Mouse (Mus musculus) olfactory bulb, adult 2 months (tissue): ENCODE data around the gene Ulk2. TPM values are rescaled to one million over a fixed set of nuclear protein-coding genes. Genes with fewer than 3 reads are reported as not detected.
"Not testable (repeated sequence)": the region's sequence is repeated elsewhere in the genome, so short reads cannot be mapped to it uniquely, and the experiment has no call there.

Experiments
- H3K27ac ChIP-seq: fragments of 200-500 bp; 2 replicates; pipeline ENCODE4 v1.5.1; 2012; ENCODE audit warnings: low read depth, low read length; ENCODE audit not compliant: insufficient read depth
- H3K4me1 ChIP-seq: fragments of 200-500 bp; 2 replicates; pipeline ENCODE4 v1.6.1; 2012; ENCODE audit warnings: low read length; ENCODE audit not compliant: control insufficient read depth, insufficient read depth
- H3K4me3 ChIP-seq: fragments of 200-500 bp; 2 replicates; pipeline ENCODE4 v1.5.1; 2012; ENCODE audit warnings: mild to moderate bottlenecking, low read depth, low read length, moderate library complexity; ENCODE audit not compliant: insufficient read depth
- CTCF ChIP-seq: fragments of 200-500 bp; IDR thresholded peaks from 2 replicates; pipeline ENCODE4 v1.5.1; 2012; ENCODE audit warnings: low read depth, mild to moderate bottlenecking, low read length, moderate library complexity; ENCODE audit not compliant: insufficient read depth
- POLR2A ChIP-seq: fragments of 200-500 bp; IDR thresholded peaks from 2 replicates; pipeline ENCODE4 v1.6.1; 2012; ENCODE audit warnings: mild to moderate bottlenecking, low read depth, low read length, moderate library complexity; ENCODE audit not compliant: insufficient read depth
- WGBS: fragments of 180-500 bp; shearing (Covaris S2); methylation state at CpG from one replicate; pipeline ENCODE4 v1.1.7; 2018; 5-methylcytosine and 5-hydroxymethylcytosine counted together
- polyA plus RNA-seq: library from polyadenylated mRNA; stranded (reverse); fragments of >200 nt; gene quantifications from 2 replicates; pipeline ENCODE4 v1.2.4, GENCODE M21; 2012; ENCODE audit warnings: low replicate concordance; ENCODE audit not compliant: missing spikeins, insufficient read depth, insufficient read length

The Ulk2 gene
- polyA plus RNA-seq, 1 experiment: not detected

- H3K4me1 ChIP-seq: peaks cover 6% of the 10 kb centered on the region; the same call in 1 of the 2 replicates
- 4% methylated on average over 5 of the region's 5 CpGs for WGBS
- H3K4me3 ChIP-seq: peak overlapping the region; percentile 91
- H3K27ac ChIP-seq: no peak overlapping the region
- no peak for TF ChIP-seq POLR2A
These were observed 1.2 kb downstream of the Ulk2 start for GRCm38 (mm10) chr11:61853659-61854058.

DNA sequence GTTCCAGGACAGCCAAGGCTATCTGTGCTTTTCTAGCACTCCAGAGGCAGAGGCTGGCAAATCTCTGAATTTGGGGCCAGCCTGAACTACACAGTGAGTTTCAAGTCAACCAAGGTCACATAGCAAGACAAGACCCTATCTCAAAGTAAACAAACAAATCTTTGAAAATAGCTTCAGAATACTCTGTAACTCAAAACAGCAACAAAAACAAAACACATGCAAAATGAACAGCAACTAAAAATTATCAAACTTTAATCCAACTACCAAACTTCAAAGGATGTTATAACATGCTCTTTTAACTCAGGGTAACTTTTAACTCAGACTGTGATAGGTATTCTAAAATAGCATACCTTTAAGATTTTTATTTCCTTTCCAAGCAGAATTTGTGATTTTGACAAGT lies 2.0 kb downstream of the Ulk2 start:
- no peak for TF ChIP-seq CTCF
- TF ChIP-seq POLR2A: no peak
- H3K27ac ChIP-seq: no peak overlapping the region
- no peak overlapping the region for H3K4me3 ChIP-seq
- H3K4me1 ChIP-seq: peaks cover 6% of the 10 kb centered on the region; the same call in 1 of the 2 replicates

DNA sequence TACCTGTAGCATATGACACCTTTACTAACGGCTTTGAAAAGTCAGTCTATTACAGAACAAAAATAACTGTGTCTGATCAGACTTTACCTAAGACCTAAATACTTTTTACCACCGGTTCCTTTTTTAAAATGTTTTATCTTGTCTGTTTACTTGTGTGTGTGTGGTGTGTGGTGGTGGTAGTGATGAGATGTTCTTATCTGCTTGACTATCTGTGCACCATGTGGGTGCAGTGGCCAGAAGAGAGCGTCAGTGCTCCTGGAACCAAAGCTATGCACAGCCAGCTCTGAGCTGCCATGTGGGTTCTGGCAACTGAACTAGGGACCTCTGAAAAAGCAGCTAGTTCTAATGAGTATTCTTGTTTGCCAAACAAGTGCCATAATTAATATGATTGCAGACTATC lies 3.7 kb downstream of the Ulk2 start:
- Histone ChIP-seq H3K4me1 (peaks cover 6% of the 10 kb centered on the region; the same call in 1 of the 2 replicates), H3K4me3 (no peak overlapping the region), H3K27ac (no peak overlapping the region)
- WGBS: 70% methylated on average over 3 of the region's 3 CpGs
- no peak for TF ChIP-seq POLR2A
- TF ChIP-seq CTCF: no peak

DNA sequence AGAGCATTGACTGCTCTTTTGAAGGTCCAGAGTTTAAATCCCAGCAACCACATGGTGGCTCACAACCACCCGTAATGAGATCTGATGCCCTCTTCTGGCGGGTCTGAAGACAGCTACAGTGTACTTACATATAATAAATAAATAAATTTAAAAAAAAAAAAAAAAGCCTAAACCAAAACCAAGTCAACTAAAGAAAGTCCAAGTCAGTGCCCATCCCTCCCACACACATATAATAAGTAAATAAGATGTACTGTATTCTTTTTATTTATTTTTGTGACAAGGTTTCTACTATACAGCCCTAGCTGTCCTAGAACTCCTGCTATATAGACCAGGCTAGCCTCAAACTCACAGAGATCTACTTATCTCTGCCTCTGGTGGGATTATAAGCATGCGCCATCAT lies 14.2 kb downstream of the Ulk2 start:
- WGBS: 75% methylated on average over 3 of the region's 3 CpGs
- H3K4me1 ChIP-seq, H3K27ac ChIP-seq, H3K4me3 ChIP-seq: not testable (repeated sequence)

GRCm38 (mm10) chr11:61839940-61840339 lies 14.9 kb downstream of the Ulk2 start:
- no peaks in the 10 kb centered on the region for H3K4me1 ChIP-seq
- H3K4me3 ChIP-seq: no peak overlapping the region
- H3K27ac ChIP-seq: no peak overlapping the region
- TF ChIP-seq CTCF (no peak), POLR2A (no peak)

DNA sequence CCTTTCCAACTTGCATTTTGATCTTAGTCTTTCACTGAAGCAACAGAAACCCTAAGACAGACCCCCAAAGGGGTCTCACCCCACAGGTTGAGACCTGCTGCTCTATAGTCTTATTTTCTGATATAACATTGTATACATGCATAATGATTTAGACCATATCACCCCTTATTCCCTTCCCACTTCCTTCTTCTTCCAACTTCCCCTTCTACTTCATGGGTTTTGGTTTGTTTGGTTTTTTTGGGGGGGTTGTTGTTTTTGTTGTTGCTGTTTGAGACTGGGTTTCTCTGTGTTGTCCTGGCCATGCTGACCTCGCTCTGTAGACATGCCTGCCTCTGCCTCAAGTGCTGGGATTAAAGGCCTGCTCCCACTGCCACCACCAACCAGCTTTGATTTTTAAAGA lies 15.7 kb downstream of the Ulk2 start:
- TF ChIP-seq POLR2A (no peak), CTCF (no peak)
- Histone ChIP-seq H3K27ac (no peak overlapping the region), H3K4me1 (no peaks in the 10 kb centered on the region), H3K4me3 (no peak overlapping the region)
- 97% methylated on average over 1 of the region's 1 CpGs for WGBS

DNA sequence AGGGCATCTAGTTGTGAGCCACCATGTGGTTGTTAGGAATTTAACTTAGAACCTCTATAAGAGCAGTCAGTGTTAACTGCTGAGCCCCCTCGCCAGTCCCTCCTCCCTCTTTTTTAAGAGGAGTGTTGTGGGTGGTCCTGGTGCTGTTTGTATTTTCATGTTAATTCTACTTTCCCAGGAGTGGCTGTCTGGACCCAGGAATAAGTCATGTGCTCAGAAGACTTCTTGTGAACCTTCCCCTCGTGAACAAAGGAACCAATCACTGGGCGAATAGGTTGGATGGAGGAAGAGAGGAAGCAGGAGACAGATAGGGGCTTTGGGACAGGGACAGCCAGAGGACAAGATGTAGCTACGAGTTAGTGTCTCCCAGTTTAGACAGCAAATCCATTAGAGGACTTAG lies 45.1 kb downstream of the Ulk2 start:
- H3K4me1 ChIP-seq: no peaks in the 10 kb centered on the region
- TF ChIP-seq CTCF: no peak
- no peak for TF ChIP-seq POLR2A
- H3K27ac ChIP-seq: no peak overlapping the region
- WGBS: 36% methylated on average over 4 of the region's 4 CpGs
- H3K4me3 ChIP-seq: no peak overlapping the region

GRCm38 (mm10) chr11:61808551-61809117 lies 46.2 kb downstream of the Ulk2 start:
- Histone ChIP-seq H3K4me1 (no peaks in the 10 kb centered on the region), H3K27ac (no peak overlapping the region), H3K4me3 (no peak overlapping the region)
- 83% methylated on average over 2 of the region's 2 CpGs for WGBS
- TF ChIP-seq CTCF (no peak), POLR2A (no peak)

DNA sequence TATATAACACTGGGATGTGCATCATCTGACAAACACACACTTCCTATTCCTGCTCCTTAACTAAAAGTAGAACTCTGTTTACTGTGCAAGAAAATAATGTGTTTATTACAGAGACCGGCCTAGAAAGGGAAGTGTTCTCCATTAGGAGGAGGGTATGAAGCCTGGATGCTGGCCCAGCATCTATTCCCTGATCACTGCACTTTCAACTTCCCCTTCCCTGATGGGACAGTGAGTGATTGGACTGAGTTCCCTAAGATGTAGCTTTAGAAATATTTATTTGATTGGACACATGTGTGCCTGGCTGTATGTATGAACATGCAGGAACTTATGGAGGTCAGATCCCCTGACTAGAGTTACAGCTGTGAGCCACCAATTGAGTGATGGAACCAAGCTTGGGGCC lies 61.4 kb downstream of the Ulk2 start:
- WGBS: 67% methylated on average over 1 of the region's 1 CpGs
- no peak for TF ChIP-seq POLR2A
- no peak for TF ChIP-seq CTCF
- H3K4me3 ChIP-seq: no peak overlapping the region
- no peak overlapping the region for H3K27ac ChIP-seq
- 0 out of 2 replicates have a peak, but pooled peaks cover 2% of the 10 kb centered on the region for H3K4me1 ChIP-seq

- no peak for TF ChIP-seq POLR2A
- TF ChIP-seq CTCF: no peak
- WGBS: 100% methylated on average over 1 of the region's 1 CpGs
- no peaks in the 10 kb centered on the region for H3K4me1 ChIP-seq
- no peak overlapping the region for H3K4me3 ChIP-seq
- H3K27ac ChIP-seq: no peak overlapping the region
These were observed 66.3 kb downstream of the Ulk2 start for GRCm38 (mm10) chr11:61788550-61788949.

DNA sequence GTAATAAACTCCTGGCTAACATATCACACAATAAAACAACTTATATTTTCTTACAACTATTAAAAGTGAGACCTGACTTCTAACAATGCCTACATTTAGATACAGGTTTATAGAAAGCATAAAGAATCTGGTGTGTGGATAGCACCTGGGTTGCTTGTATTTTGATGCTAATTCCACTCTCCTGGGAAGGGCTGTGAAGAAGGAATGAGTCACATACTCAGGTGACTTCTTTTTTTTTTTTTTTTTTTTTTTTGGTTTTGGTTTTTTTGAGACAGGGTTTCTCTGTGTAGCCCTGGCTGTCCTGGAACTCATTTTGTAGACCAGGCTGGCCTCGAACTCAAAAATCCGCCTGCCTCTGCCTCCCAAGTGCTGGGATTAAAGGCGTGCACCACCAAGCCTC lies 72.3 kb downstream of the Ulk2 start:
- 94% methylated on average over 3 of the region's 3 CpGs for WGBS
- not testable (repeated sequence) for H3K4me1 ChIP-seq, H3K27ac ChIP-seq, H3K4me3 ChIP-seq
